Mouse (Mus musculus) liver, adult (tissue): Measurements from ENCODE around the gene Dstyk.

ENCODE experiments used
- GATA4 ChIP-seq: IDR thresholded peaks from 2 replicates; pipeline ENCODE4 v1.6.1; 2014; ENCODE audit warnings: mild to moderate bottlenecking, low read length; ENCODE audit not compliant: insufficient replicate concordance

Gene Dstyk

DNA sequence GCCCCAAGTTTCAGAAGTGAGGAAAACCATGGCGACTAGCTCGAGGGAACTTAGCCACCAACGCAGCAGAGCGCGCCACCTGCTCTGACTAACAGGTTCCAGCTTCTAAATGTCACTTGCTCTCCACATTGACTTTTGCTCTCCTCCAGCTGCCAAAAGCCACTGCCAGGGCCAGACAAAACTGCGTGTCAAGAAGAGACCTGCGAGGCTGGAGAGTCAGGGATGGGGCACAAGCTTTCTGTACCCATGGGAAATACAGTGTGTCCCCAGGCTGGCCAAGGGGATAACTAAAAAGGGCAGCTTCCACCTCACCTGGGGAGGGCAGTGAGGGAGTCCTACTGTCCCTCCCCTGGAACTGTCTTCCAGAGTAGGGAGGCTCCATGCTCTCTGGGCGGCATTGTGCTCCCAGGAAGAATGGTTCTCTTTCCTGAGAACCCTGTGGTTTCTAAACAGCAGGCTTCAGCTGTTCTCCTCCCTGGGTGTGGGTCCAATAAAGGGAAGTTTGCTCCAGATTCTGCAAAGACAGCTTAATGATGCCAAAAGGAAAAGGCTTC is 33.3 kb upstream of the Dstyk start:
- no peak for TF ChIP-seq GATA4

DNA sequence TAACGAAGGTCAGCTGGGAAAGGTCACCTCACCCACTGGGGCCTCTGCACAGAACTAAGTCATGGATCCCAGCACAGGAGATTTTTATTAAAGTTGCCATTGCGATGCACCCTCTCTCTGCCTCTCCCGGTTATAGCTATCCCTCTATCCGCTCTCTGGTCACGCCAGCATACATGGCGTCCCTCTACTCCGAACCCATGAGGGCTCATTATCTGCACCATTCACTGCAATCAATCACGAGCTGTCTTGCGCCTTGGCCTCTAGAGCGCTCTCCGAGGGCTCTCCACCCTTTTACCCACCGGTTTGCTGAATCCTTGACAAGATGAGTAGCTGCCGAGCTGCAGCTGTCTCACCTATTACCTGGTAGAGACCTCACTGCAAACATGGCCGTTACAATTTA is 32.1 kb upstream of the Dstyk start:
- no peak for TF ChIP-seq GATA4

DNA sequence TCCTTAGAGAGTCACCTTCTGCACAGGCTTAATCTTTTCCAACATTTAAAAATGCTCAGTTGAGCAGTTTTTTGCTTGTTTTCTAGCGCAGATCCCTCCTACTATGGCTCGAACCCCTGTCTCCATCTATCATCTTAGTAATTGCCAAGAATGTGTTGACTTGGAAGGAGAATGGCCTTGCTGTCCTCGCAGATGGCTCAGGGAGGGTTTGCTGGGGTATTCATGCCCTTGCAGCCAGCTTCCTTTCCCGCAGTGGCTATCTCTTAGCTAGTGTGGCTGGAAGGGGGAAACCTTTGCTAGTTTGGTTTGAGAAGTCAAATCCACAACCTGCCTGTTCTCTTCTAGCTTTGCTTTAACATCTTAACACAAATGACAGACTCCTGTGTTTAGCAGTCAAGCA is 31.6 kb upstream of the Dstyk start:
- TF ChIP-seq GATA4 = no peak

DNA sequence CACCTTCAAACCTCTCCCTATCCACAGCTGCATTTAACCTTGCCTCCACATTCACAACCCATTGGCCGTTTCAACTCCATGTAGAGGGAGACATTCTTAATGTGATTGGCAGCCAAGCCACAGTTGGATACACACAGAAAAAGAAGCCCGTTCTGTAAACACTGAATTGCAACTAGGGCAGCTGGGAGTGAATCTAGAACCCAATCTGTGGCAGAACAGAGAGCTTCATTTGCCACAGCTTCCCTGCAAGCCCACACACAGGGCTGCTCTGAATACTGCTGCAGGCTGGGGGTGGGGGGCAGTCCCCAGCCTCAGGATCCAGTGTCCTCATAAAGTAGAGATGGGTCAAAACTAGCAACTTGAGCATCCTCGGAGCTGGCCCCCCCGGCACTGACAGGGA is 31.1 kb upstream of the Dstyk start:
- TF ChIP-seq GATA4 = no peak

DNA sequence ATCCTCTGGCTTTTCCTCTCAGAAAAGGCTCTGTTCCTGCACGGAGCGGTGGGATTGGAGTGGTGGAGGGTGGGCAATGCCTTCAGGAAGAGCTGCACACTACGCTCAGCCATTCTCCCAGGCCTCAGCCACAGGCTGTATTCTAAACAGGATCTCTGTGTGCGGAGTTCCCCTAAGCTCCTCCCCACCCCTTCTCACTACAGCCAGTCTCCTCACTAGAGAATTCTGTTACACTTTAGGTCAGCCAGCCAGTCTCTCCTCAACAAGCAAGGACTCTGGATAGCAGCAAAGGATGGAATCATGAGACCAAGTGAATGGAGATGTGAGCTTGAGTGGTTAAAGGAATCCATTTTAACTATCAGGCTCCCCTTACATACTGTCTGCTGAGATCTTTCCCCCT is 29.4 kb upstream of the Dstyk start:
- TF ChIP-seq GATA4 = no peak

DNA sequence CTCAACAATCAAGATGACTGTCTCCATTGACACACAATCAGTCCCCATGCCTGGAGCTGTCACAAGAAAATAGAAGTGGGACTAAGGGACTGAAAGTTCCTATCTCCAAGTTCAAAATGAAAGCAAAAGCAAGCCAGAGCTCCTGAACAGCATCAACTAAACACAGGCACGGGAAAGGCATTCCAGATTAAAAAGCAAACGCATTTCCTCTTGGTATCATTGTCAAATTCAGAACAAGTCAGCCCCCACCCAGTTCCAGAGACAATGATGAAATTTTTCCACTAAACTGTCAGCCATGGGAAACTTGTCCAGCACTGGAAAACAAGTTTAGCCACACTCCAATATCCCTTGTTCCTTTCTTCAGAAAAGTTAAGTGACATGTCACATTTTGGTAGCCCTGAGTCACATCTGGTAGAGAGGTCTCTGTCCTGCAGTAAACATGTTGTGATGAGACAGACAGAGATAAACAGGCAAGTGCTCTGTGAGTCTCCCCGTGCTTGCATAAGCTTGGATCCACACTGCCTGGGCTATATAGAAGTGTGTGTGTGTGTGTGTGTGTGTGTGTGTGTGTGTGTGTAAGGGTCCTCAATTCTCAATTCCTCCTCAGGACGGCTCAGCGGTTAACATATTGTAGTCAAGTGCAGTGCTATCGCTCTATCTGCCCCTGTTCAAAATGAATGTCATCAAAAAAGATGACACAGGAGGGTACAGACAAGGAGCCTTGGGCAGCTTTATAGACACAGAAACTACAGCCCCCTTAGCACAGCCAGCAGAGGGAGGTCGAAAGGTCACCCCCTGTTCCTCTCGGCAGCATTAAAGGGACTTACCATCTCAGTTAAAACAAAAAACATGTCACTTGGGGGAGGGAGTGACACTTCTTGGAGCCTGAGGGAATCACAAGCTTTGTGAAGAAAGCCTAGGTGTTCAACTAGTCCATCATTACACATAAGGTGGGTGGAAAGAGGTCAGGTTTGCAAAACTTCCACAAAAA is 28.2 kb upstream of the Dstyk start:
- peak; percentile 90 for TF ChIP-seq GATA4

DNA sequence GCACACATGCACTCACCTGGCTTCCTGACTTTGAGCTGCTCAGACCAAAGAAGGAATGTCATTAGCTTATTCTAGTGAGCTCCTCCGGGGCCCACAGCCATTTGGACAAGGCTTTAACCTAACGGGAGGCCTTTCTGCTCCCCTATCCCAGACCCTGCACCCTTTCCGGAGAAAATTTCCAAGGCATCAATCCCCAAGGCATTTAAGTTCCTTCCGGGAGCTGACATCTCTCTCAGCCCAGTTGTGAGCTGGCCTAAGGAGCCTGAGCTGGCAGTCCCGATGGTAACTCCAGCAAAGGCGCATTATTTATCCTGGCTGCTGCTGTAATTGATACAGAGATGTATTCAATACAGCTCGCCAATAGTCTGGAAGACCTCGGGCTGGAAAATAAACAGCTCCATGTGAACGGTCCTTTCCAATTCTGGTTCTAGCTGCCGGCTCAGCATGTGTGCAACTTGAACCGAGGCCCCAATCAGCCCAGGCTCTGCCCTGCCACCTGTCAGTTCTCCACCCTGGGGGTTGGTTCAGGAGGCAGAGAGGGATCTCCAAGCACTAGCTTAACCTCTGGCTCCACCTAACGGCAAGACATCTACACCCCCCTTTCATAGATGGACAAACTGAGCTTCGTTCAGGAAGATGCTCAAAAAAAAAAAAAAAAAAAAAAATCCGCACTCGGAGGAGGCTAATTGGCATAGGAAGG is 27.3 kb upstream of the Dstyk start:
- TF ChIP-seq GATA4 = no peak

DNA sequence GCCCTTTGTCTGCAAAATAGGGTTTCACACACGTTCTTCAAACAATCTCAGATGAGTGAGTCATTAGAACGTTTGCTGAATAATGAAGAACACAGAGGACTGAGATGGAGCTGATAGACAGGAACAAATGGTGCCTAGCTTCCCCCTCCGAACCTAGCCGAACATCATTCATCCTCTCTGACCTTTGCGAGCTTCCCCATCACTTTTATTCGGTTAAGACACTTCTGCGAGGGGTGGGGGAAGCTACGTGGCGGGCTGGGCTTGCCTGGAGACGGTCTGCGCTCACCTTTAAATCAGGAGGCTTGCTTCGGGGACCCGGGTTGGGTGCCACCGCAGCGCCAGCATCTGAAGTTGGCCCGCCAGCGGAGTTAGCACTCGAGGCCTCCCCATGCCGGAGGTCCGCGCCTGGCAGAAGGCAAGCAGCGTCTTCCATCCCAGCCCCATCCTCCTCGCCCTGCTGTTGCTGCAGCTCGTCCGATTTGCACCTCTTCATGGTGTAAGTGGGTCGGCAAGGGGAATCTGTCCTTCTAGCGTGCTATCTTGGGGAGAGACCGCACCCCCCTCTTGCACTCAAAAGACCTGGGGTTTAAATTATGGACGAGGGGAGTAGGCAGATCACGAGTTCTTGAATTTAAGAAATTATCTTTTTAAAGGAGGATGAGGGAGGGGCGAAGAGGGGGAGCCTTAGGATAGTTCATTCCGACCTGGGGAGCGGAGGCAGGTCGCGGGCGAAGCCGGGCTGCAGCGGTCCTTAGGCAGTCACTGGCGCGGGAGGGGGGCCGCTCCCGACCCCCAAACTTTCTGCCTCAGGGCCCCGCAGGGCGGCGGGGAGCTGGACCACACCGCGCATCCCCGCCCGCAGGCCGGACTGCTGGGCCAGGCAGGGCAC is 26.4 kb upstream of the Dstyk start, which contains the start of gene Tmcc2:
TSS of gene Tmcc2 (minus strand) at position 591 of the 889 bp plus-strand sequence.
- no peak for TF ChIP-seq GATA4

DNA sequence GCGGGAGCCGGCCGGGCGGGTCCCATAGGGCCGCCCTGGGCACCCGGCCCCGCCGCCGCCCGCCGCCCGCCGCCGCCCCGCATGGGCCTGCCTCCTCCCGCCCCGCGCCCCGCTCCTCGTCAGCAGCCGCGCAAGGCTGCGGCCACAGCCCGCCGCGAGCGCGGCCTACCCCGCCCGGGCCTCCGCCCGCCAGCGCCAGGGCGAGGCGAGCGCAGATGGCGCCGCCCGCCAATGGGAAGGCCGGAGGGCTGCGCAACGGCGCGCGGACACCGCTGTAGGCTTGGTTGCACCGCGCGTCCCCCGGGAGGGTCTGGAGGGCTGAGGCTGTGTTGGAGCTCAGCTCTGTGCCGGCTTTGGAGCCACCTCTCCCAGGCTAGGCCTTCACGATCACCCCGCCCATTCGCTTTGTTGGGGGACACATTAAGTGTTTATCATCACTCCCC is 25.8 kb upstream of the Dstyk start:
- no peak for TF ChIP-seq GATA4

DNA sequence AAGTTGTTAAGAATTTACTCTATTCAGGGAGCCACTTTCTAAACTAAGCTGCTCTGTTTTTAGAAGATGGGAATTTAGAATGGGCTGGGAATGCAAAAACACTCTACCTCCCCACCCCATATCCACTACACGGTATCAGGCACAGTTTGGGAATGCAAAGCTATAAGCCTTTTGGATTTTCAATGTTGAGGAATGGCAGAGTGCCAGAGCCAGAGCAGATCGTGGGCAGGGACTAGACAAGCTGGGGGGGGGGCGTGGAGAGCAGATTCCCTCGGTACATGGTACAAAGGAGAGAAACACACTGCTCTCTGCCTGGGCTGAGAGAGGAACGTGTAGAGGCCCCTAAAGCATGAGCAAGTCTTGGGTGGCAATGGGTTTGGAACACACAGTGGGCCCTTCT is 24.5 kb upstream of the Dstyk start:
- TF ChIP-seq GATA4 = no peak

DNA sequence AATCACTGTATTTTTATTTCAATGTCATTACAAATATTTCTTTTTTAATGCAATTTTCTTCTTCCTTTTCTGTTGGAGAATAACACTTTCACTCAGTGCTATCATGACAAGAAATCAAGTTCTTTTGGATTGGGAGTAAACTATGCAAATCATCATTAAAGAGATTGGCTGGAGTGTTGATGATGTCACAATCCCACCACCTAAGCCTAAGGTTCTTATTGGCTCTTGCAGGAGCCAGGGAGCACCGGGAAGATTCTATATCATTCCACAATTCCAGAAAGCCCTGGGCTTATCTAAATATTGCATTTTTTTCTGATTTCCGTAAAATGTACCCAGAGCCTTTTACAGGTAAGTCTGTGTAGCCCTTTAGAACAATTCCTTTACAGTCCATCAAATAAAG is 20.6 kb upstream of the Dstyk start:
- no peak for TF ChIP-seq GATA4

DNA sequence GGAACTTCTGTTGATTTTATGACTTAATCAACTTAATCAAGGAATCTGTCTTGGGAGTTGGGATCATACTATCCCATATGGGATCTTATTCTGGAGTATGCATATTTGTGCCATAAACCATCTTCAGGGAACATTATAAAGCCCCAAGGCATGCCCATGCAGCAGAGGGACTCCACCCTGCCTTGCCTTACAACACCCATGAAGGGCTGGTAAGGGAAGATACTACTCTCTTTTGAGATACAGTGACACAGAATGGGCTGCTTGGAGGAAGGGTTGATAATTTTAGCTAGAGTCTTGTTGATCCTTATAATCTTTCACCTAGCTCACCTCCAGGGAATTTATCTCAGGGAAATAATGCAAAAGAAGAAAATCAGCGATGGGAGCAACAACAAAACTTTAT is 16.8 kb upstream of the Dstyk start:
- TF ChIP-seq GATA4 = no peak

DNA sequence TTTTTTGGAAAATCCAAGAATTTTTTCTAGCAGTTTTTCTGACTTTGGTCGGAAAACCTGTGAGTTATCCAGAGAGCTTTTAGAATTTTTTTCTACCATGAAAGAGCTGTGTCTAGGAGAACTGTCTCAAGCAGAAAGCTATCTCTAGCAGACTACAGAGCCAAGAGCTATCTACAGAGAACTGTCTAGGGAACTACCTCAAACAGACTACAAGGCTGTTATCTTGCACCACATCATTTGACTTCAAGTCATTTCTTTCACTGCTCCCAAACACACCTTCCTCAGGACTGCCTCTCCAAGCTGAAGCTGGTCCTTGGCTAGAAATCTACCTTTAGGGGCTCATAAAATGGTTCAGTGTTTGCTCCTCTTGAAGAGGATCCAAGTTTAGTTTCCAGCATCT is 15.5 kb upstream of the Dstyk start:
- TF ChIP-seq GATA4 = no peak

DNA sequence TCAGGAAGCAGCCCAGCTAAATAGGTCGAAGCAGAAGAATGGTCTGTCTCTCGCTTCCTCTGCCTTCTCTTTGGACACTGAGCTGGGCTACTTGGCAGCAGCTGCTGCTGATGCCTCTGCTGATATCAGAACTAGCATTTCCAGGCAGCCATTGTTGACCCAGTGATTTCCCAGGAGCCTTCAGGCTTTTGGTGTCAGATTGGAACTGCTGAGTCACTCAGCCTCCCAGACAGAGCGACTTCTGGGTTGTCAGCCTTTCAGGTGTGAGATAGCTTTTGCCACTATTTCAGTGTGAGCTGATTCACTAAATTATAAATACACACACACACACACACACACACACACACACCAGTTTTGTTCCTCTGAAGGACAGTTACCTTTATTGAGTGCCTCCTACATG is 6.7 kb upstream of the Dstyk start:
- no peak for TF ChIP-seq GATA4

DNA sequence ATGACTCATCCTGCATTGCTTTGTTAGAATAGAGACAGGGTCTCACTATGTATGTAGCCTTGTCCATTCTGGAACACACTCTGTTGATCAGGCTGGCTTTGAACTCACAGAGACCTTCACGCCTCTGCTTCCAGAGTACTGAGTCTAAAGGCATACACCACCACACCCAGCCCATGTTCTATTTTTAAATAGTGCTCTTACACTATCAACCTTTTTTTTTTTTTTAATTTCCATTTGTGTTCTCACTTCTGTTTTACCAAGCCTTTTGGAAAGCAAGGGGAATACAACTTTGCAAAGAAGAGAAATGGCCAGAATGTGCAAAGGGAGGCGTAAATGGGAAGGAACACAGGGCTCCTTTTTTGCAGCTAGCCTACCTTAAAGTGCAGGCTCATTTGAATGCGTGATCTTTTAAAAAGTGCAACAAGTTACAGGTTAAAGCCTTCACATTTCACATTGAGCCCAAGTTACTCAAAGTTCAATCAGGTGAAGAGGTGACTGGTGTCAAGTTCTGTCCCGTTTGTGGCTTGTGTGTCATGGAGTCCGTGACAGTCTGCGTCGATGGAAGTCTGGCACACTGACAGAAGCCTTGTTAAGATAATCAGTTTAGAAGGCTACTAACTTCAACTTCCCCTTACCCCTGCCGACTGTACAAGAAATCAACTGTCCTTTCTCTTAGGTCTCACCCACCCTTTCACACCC is 962 bp upstream of the Dstyk start:
- no peak for TF ChIP-seq GATA4

DNA sequence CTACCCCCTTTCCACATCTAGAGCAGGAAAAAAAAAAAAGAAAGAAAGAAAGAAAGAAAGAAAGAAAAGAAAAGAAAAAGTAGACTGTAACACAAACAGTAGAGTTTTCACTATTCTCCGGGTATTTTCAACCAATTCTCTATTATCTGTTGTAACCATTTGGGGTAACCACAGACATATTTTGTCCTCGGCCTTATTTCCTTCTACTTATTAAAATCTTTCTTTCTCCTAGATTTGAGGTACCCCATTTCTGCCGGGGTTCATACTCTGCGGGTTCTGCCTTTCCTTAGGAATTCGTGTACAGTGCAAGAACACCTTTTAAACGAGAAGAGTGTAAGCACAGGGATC is 438 bp upstream of the Dstyk start:
- TF ChIP-seq GATA4 = no peak
